Mouse (Mus musculus) testis, adult 2 months (tissue): ENCODE results near the gene Dennd2c. TPM values are rescaled to one million over a fixed set of nuclear protein-coding genes. Genes with fewer than 3 reads are reported as not detected.
"Not testable (repeated sequence)": the region's sequence is repeated elsewhere in the genome, so short reads cannot be mapped to it uniquely, and the experiment has no call there.

ENCODE experiments used
- H3K27ac ChIP-seq: fragments of 200-500 bp; 2 replicates; pipeline ENCODE4 v1.5.1; 2012; ENCODE audit warnings: low read depth, low read length; ENCODE audit not compliant: control insufficient read depth, insufficient read depth
- H3K27me3 ChIP-seq: fragments of 200-500 bp; 2 replicates; pipeline ENCODE4 v1.6.1; 2012; ENCODE audit warnings: mild to moderate bottlenecking, low read length, moderate library complexity; ENCODE audit not compliant: control insufficient read depth, insufficient read depth
- H3K36me3 ChIP-seq: fragments of 200-500 bp; 2 replicates; pipeline ENCODE4 v1.6.1; 2012; ENCODE audit warnings: mild to moderate bottlenecking, low read length; ENCODE audit not compliant: control insufficient read depth, insufficient read depth
- H3K4me1 ChIP-seq: fragments of 200-500 bp; 2 replicates; pipeline ENCODE4 v1.6.1; 2012; ENCODE audit warnings: low read length; ENCODE audit not compliant: control insufficient read depth, insufficient read depth
- H3K4me3 ChIP-seq: fragments of 200-500 bp; 2 replicates; pipeline ENCODE4 v1.5.1; 2012; ENCODE audit warnings: low read depth, mild to moderate bottlenecking, low read length, moderate library complexity, mixed read lengths; ENCODE audit not compliant: control insufficient read depth
- CTCF ChIP-seq: fragments of 200-500 bp; IDR thresholded peaks from 2 replicates; pipeline ENCODE4 v1.5.1; 2012; ENCODE audit warnings: low read depth, mild to moderate bottlenecking, inconsistent platforms, low read length, moderate library complexity; ENCODE audit not compliant: control insufficient read depth, insufficient read depth, insufficient replicate concordance
- POLR2A ChIP-seq: fragments of 200-500 bp; IDR thresholded peaks from 2 replicates; pipeline ENCODE4 v1.6.1; 2012; ENCODE audit warnings: low read depth, mild to moderate bottlenecking, inconsistent platforms, low read length, moderate library complexity; ENCODE audit not compliant: control insufficient read depth
- polyA plus RNA-seq: library from polyadenylated mRNA; depleted of rRNA; stranded (reverse); fragments of >200 nt; gene quantifications from 2 replicates; pipeline ENCODE4 v1.2.3, GENCODE M21; 2012

The Dennd2c gene
- polyA plus RNA-seq, 1 experiment, result 1.1 TPM

- Histone ChIP-seq H3K4me1 (no peaks in the 10 kb centered on the region), H3K4me3 (no peak overlapping the region), H3K27ac (no peak overlapping the region), H3K36me3 (no peaks in the 10 kb centered on the region), H3K27me3 (no peaks in the 10 kb centered on the region)
- no peak for TF ChIP-seq POLR2A
- TF ChIP-seq CTCF, result no peak
These were observed 89.8 kb downstream of the Dennd2c start for GRCm38 (mm10) chr3:103192161-103192560.

- Histone ChIP-seq H3K4me3 (no peak overlapping the region), H3K36me3 (no peaks in the 10 kb centered on the region), H3K27me3 (no peaks in the 10 kb centered on the region), H3K4me1 (no peaks in the 10 kb centered on the region), H3K27ac (no peak overlapping the region)
- TF ChIP-seq CTCF (no peak), POLR2A (no peak)
These were observed 90.8 kb downstream of the Dennd2c start for GRCm38 (mm10) chr3:103193186-103193585.

- no peak overlapping the region for H3K27ac ChIP-seq
- H3K36me3 ChIP-seq, result no peaks in the 10 kb centered on the region
- no peak overlapping the region for H3K4me3 ChIP-seq
- TF ChIP-seq CTCF (no peak), POLR2A (no peak)
- H3K4me1 ChIP-seq, result no peaks in the 10 kb centered on the region
- H3K27me3 ChIP-seq, result no peaks in the 10 kb centered on the region
These were observed 94.0 kb downstream of the Dennd2c start for GRCm38 (mm10) chr3:103196320-103196823.

GRCm38 (mm10) chr3:103199386-103199785 is 97.0 kb downstream of the Dennd2c start:
- H3K4me1 ChIP-seq, result no peaks in the 10 kb centered on the region
- H3K4me3 ChIP-seq, result no peak overlapping the region
- no peaks in the 10 kb centered on the region for H3K27me3 ChIP-seq
- no peak for TF ChIP-seq CTCF
- no peak for TF ChIP-seq POLR2A
- no peaks in the 10 kb centered on the region for H3K36me3 ChIP-seq
- no peak overlapping the region for H3K27ac ChIP-seq

- H3K4me3 ChIP-seq, H3K36me3 ChIP-seq, H3K4me1 ChIP-seq, H3K27ac ChIP-seq, H3K27me3 ChIP-seq: not testable (repeated sequence)
These were observed 98.7 kb downstream of the Dennd2c start for GRCm38 (mm10) chr3:103201105-103201504.

GRCm38 (mm10) chr3:103203554-103203953 is 101.2 kb downstream of the Dennd2c start:
- no peaks in the 10 kb centered on the region for H3K4me1 ChIP-seq
- H3K4me3 ChIP-seq, result no peak overlapping the region
- H3K27me3 ChIP-seq, result no peaks in the 10 kb centered on the region
- no peak for TF ChIP-seq POLR2A
- no peak overlapping the region for H3K27ac ChIP-seq
- H3K36me3 ChIP-seq, result no peaks in the 10 kb centered on the region

- H3K36me3 ChIP-seq, result no peaks in the 10 kb centered on the region
- no peak for TF ChIP-seq CTCF
- TF ChIP-seq POLR2A, result no peak
- no peak overlapping the region for H3K27ac ChIP-seq
- H3K27me3 ChIP-seq, result no peaks in the 10 kb centered on the region
- H3K4me1 ChIP-seq, result no peaks in the 10 kb centered on the region
- no peak overlapping the region for H3K4me3 ChIP-seq
These were observed 102.0 kb downstream of the Dennd2c start for GRCm38 (mm10) chr3:103204445-103204844.

GRCm38 (mm10) chr3:103206393-103206792 is 104.0 kb downstream of the Dennd2c start:
- H3K27me3 ChIP-seq, result no peaks in the 10 kb centered on the region
- no peak for TF ChIP-seq POLR2A
- TF ChIP-seq CTCF, result no peak
- no peaks in the 10 kb centered on the region for H3K36me3 ChIP-seq
- no peaks in the 10 kb centered on the region for H3K4me1 ChIP-seq
- H3K4me3 ChIP-seq, result no peak overlapping the region
- H3K27ac ChIP-seq, result no peak overlapping the region
